Comparison of ENCODE assay signal across 21 mouse cellular contexts in the genomic region with DNA sequence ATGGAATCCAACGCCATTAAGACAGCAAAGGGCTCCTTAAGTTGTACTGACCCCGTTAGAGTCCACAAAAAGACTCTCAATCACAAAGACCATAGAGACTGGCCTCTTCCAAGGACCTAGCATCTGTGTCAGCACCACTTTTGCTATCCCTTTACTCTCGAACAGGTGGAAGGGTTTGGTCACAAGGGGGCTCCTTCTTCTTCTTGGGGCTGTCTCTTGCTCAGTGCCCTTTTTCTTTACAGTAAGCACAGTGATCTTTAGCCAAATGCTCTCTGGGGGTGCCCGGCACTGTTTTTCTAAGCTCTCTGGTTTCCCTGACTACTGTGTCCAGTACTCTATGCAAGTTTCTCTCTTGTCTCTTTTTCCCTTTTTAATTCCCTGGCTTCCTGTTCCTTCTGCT.
"Had no signal": no experiment of that assay in that cellular context is flagged by ENCODE, and none has a peak within 500 bp of the region (broad histone marks: within the 10 kb centered on the region; RNA-seq: fewer than 3 reads in every experiment).

No protein-coding gene starts in this region.

- ATAC-seq: intestine, embryonic 16.5 days had no signal

- H3K27ac ChIP-seq: kidney, embryonic 15.5 days; limb, embryonic 10.5 days; limb, embryonic 13.5 days; liver, embryonic 15.5 days; neural tube, embryonic 12.5 days; neural tube, embryonic 15.5 days; stomach, embryonic 15.5 days had no signal

- H3K9ac ChIP-seq: kidney, embryonic 15.5 days; limb, embryonic 13.5 days; liver, embryonic 15.5 days; neural tube, embryonic 12.5 days; neural tube, embryonic 15.5 days; stomach, embryonic 15.5 days had no signal

- H3K9me3 ChIP-seq: kidney, embryonic 15.5 days; limb, embryonic 10.5 days; limb, embryonic 13.5 days; liver, embryonic 15.5 days; neural tube, embryonic 12.5 days; neural tube, embryonic 15.5 days; stomach, embryonic 15.5 days had no signal

- H3K36me3 ChIP-seq: liver, embryonic 15.5 days; stomach, embryonic 15.5 days had no signal

- H3K4me2 ChIP-seq: kidney, embryonic 15.5 days; limb, embryonic 13.5 days; liver, embryonic 15.5 days; midbrain, embryonic 11.5 days; neural tube, embryonic 12.5 days; neural tube, embryonic 15.5 days; stomach, embryonic 15.5 days had no signal

- H3K4me1 ChIP-seq: kidney, embryonic 15.5 days; limb, embryonic 10.5 days; limb, embryonic 13.5 days; neural tube, embryonic 12.5 days; neural tube, embryonic 15.5 days; stomach, embryonic 15.5 days had no signal

- H3K27me3 ChIP-seq: kidney, embryonic 15.5 days; limb, embryonic 13.5 days; liver, embryonic 15.5 days; neural tube, embryonic 12.5 days; neural tube, embryonic 15.5 days; stomach, embryonic 15.5 days had no signal

- DNase-seq: kidney, adult 18-20 months; kidney, postnatal 10 days; kidney, postnatal 36 days; lung, adult 2 months; lung, postnatal 14 days; lung, postnatal 4 days; midbrain, embryonic 14.5 days; right cerebral cortex, adult 18-20 months; right cerebral cortex, postnatal 14 days; right cerebral cortex, postnatal 4 days; thymus, adult 18-20 months; thymus, postnatal 36 days had no signal

- H3K4me3 ChIP-seq: kidney, embryonic 15.5 days; limb, embryonic 10.5 days; limb, embryonic 13.5 days; liver, embryonic 15.5 days; neural tube, embryonic 12.5 days; neural tube, embryonic 15.5 days; stomach, embryonic 15.5 days had no signal
